Mouse (Mus musculus) heart, embryonic 11.5 days (tissue): ENCODE data around the gene Olfr1084. TPM values are rescaled to one million over a fixed set of nuclear protein-coding genes. Genes with fewer than 3 reads are reported as not detected.
"Not testable (repeated sequence)": the region's sequence is repeated elsewhere in the genome, so short reads cannot be mapped to it uniquely, and the experiment has no call there.

Experiments
- ATAC-seq: fragments of 200-750 bp; cut with Nextera tagmentation; replicated peaks from 2 replicates; pipeline ENCODE4 v1.8.0; 2017; ENCODE audit warnings: moderate library complexity; ENCODE audit not compliant: insufficient number of reproducible peaks, low FRiP score, low TSS enrichment
- H3K27ac ChIP-seq: fragments of 300-500 bp; sonication (generic); 2 replicates; pipeline ENCODE4 v1.5.1; 2014; ENCODE audit warnings: mild to moderate bottlenecking, low read depth, low read length
- H3K27me3 ChIP-seq: fragments of 300-500 bp; sonication (generic); 2 replicates; pipeline ENCODE4 v1.6.1; 2014; ENCODE audit warnings: mild to moderate bottlenecking, low read length, mixed read lengths; ENCODE audit not compliant: control insufficient read depth, insufficient read depth
- H3K36me3 ChIP-seq: fragments of 300-500 bp; sonication (generic); 2 replicates; pipeline ENCODE4 v1.6.1; 2014; ENCODE audit warnings: mild to moderate bottlenecking, low read length, moderate library complexity, mixed read lengths; ENCODE audit not compliant: control insufficient read depth, insufficient read depth
- H3K4me1 ChIP-seq: fragments of 300-500 bp; sonication (generic); 2 replicates; pipeline ENCODE4 v1.6.1; 2014; ENCODE audit warnings: low read length; ENCODE audit not compliant: control insufficient read depth, insufficient read depth
- H3K4me2 ChIP-seq: fragments of 300-500 bp; sonication (generic); 2 replicates; pipeline ENCODE4 v1.6.1; 2014; ENCODE audit warnings: mild to moderate bottlenecking, moderate library complexity
- H3K4me3 ChIP-seq: fragments of 300-500 bp; sonication (generic); 2 replicates; pipeline ENCODE4 v1.5.1; 2014; ENCODE audit warnings: low read depth, low read length
- H3K9ac ChIP-seq: fragments of 300-500 bp; sonication (generic); 2 replicates; pipeline ENCODE4 v1.6.1; 2014; ENCODE audit warnings: mild to moderate bottlenecking, low read depth, low read length, moderate library complexity
- H3K9me3 ChIP-seq: fragments of 300-500 bp; sonication (generic); replicated peaks from 2 replicates; pipeline ENCODE4 v1.6.1; 2016; ENCODE audit warnings: low read length; ENCODE audit not compliant: control insufficient read depth
- WGBS: fragments of 180-500 bp; shearing (Covaris S2); extraction: QIAGEN DNeasy Blood & Tissue Kit; methylation state at CpG from one replicate; pipeline ENCODE4 v1.1.7; 2014; ENCODE audit not compliant: insufficient replicate concordance; 5-methylcytosine and 5-hydroxymethylcytosine counted together
- polyA plus RNA-seq: library from polyadenylated mRNA; unstranded; fragments of >200 nt; fragmentation: Nextera tagmentation; extraction: Ambion mirVana; gene quantifications from 2 replicates; pipeline ENCODE4 v1.2.1, GENCODE M21; 2014

The Olfr1084 gene
- polyA plus RNA-seq = not detected in 2 replicates

GRCm38 (mm10) chr2:86639625-86640024 is at the start of gene Olfr1084:
Gene Olfr1084, minus strand, starts transcription at chr2:86639725.
- H3K27me3 ChIP-seq, H3K9ac ChIP-seq, H3K27ac ChIP-seq, H3K9me3 ChIP-seq, H3K4me1 ChIP-seq, H3K36me3 ChIP-seq, H3K4me3 ChIP-seq, H3K4me2 ChIP-seq, ATAC-seq: not testable (repeated sequence)
- 67% methylated on average over 1 of the region's 1 CpGs for WGBS

DNA sequence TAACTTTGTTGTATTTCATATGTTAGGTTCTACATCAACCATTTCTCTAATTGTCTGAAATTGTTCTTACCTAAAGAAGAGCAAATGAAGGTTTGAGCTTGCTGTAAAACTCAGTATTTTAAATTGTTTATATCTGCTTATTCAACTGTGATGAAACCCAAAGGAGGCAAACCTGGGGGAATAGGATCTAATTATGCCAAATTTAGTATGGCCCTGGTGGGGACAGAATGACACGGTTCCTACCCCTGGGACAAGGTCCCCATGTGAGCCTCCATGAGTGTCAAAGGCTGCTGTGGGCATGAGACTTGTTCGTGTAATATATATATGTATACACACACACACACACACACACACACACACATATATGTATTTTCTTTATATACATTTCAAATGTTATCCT is 40.5 kb upstream of the Olfr1084 start, which contains the start of gene Olfr1086:
Gene Olfr1086, minus strand, starts transcription at position 101 of the 400 bp plus-strand sequence.
- WGBS = 65% methylated on average over 2 of the region's 2 CpGs

GRCm38 (mm10) chr2:86661919-86662318 is 22.4 kb upstream of the Olfr1084 start, which contains the start of gene Olfr1085:
Gene Olfr1085, minus strand, starts transcription at chr2:86662019.
- no peak for ATAC-seq
- H3K9ac ChIP-seq = no peak within 1 kb of the TSS
- no peak within 1 kb of the TSS for H3K4me2 ChIP-seq
- WGBS = 20% methylated on average over 1 of the region's 1 CpGs
- H3K36me3 ChIP-seq = no peaks in the 10 kb centered on the region
- no peaks in the 10 kb centered on the region for H3K9me3 ChIP-seq
- H3K4me1 ChIP-seq = no peaks in the 10 kb centered on the region
- no peak within 1 kb of the TSS for H3K4me3 ChIP-seq
- no peak within 1 kb of the TSS for H3K27ac ChIP-seq
- no peaks in the 10 kb centered on the region for H3K27me3 ChIP-seq

More for the DNA sequence above, 40.5 kb upstream of the Olfr1084 start, which contains the start of gene Olfr1086:
- Histone ChIP-seq H3K4me1 (no peaks in the 10 kb centered on the region), H3K9me3 (no peaks in the 10 kb centered on the region), H3K36me3 (no peaks in the 10 kb centered on the region), H3K9ac (no peak within 1 kb of the TSS), H3K4me2 (no peak within 1 kb of the TSS), H3K4me3 (no peak within 1 kb of the TSS), H3K27me3 (no peaks in the 10 kb centered on the region), H3K27ac (no peak within 1 kb of the TSS)
- no peak for ATAC-seq

GRCm38 (mm10) chr2:86598866-86599265 is 40.7 kb downstream of the Olfr1084 start, which contains the start of gene Olfr1082:
Gene Olfr1082, minus strand, starts transcription at chr2:86598966.
- not testable (repeated sequence) for H3K4me2 ChIP-seq, ATAC-seq, H3K36me3 ChIP-seq, H3K4me1 ChIP-seq, H3K4me3 ChIP-seq, H3K27me3 ChIP-seq, H3K27ac ChIP-seq, H3K9ac ChIP-seq, H3K9me3 ChIP-seq
- WGBS = 50% methylated on average over 1 of the region's 1 CpGs

Other genes with a start within 250 kb of the Olfr1084 start
- gene Olfr1061, start 225.7 kb downstream of the Olfr1084 start, polyA plus RNA-seq = not detected in 2 replicates
- not detected in 2 replicates for gene Olfr1062, start 213.0 kb downstream of the Olfr1084 start, polyA plus RNA-seq
- not detected in 2 replicates for gene Olfr1065, start 189.1 kb downstream of the Olfr1084 start, polyA plus RNA-seq
- not detected in 2 replicates for gene Olfr1066, start 183.5 kb downstream of the Olfr1084 start, polyA plus RNA-seq
- not detected in 2 replicates for gene Olfr228, start 152.3 kb downstream of the Olfr1084 start, polyA plus RNA-seq
- gene Olfr1076, start 131.3 kb downstream of the Olfr1084 start, polyA plus RNA-seq = not detected in 2 replicates
- not detected in 2 replicates for gene Olfr1079, start 97.2 kb downstream of the Olfr1084 start, polyA plus RNA-seq
- not detected in 2 replicates for gene Olfr1080, start 81.5 kb downstream of the Olfr1084 start, polyA plus RNA-seq
- not detected in 2 replicates for gene Olfr1082, start 40.8 kb downstream of the Olfr1084 start, polyA plus RNA-seq
- gene Olfr1085, start 22.3 kb upstream of the Olfr1084 start, polyA plus RNA-seq = not detected in 2 replicates
- not detected in 2 replicates for gene Olfr1086, start 40.4 kb upstream of the Olfr1084 start, polyA plus RNA-seq
- gene Olfr1087, start 58.7 kb upstream of the Olfr1084 start, polyA plus RNA-seq = not detected in 2 replicates
- not detected in 2 replicates for gene Olfr1089, start 94.0 kb upstream of the Olfr1084 start, polyA plus RNA-seq
- not detected in 2 replicates for gene Olfr1090, start 119.3 kb upstream of the Olfr1084 start, polyA plus RNA-seq
- not detected in 2 replicates for gene Olfr1093, start 142.8 kb upstream of the Olfr1084 start, polyA plus RNA-seq
- gene Olfr141, start 170.3 kb upstream of the Olfr1084 start, polyA plus RNA-seq = not detected in 2 replicates
- not detected in 2 replicates for gene Olfr1094, start 184.9 kb upstream of the Olfr1084 start, polyA plus RNA-seq
- gene Olfr1095, start 212.0 kb upstream of the Olfr1084 start, polyA plus RNA-seq = not detected in 2 replicates
- not detected in 2 replicates for gene Gm13723, start 235.1 kb upstream of the Olfr1084 start, polyA plus RNA-seq